Mouse (Mus musculus) cerebellum, adult 2 months (tissue): ENCODE data around the gene Ckap2l.

ENCODE experiments used
- CTCF ChIP-seq: fragments of 200-500 bp; IDR thresholded peaks from 2 replicates; pipeline ENCODE4 v1.5.1; 2011; ENCODE audit warnings: low read depth, mild to moderate bottlenecking, control low read depth, low read length, moderate library complexity, borderline replicate concordance; ENCODE audit not compliant: insufficient read depth
- POLR2A ChIP-seq: fragments of 200-500 bp; IDR thresholded peaks from 2 replicates; pipeline ENCODE4 v1.6.1; 2011; ENCODE audit warnings: low read length, control low read depth, borderline replicate concordance; ENCODE audit not compliant: insufficient read depth

DNA sequence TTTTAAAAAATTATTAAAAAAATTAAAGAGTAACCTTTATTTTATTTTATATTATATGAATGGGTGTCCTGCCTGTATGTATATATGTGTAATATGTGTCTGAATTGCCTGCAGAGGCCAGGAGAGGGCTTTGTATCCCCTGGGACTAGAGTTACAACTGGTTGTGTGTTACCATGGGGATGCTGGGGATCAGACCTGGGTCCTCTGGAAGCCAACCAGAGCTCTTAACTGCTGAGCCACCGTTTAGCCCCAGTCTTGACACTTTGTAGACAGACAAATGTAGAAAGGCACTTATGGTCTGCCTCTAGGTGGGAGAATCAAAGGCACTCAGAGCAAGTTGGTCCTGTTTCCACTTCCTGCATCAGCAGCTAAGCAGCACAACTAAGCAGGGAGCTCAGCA is 47.7 kb downstream of the Ckap2l start:
- TF ChIP-seq CTCF (no peak), POLR2A (no peak)
